Mouse (Mus musculus) ES-Bruce4 (cell line): ENCODE data around the gene Zfp518a.

Experiments used
- CTCF ChIP-seq: IDR thresholded peaks from one replicate; pipeline ENCODE4 v1.8.1; 2011; ENCODE audit warnings: low read depth, low read length
- POLR2A ChIP-seq: IDR thresholded peaks from one replicate; pipeline ENCODE4 v1.8.1; 2011; ENCODE audit warnings: low read length; ENCODE audit not compliant: insufficient read depth

GRCm38 (mm10) chr19:40958981-40959380, 64.5 kb downstream of the Zfp518a start:
- TF ChIP-seq CTCF (no peak), POLR2A (no peak)
